Mouse (Mus musculus) liver, embryonic 13.5 days (tissue): Measurements from ENCODE around the gene Aph1a. TPM values are rescaled to one million over a fixed set of nuclear protein-coding genes. Genes with fewer than 3 reads are reported as not detected.
A peak's percentile ranks its signal among the peaks of the same experiment; 100 is the strongest.
"Not testable (repeated sequence)": the region's sequence is repeated elsewhere in the genome, so short reads cannot be mapped to it uniquely, and the experiment has no call there.

Source experiments
- ATAC-seq: fragments of 200-750 bp; cut with Nextera tagmentation; 2 replicates; pipeline ENCODE4 v1.8.0; 2017; ENCODE audit warnings: low read depth, mild to moderate bottlenecking, moderate number of reproducible peaks, moderate library complexity
- DNase-seq: peaks from one replicate; pipeline ENCODE4 v3.0.0; 2022
- H3K27ac ChIP-seq: fragments of 300-500 bp; sonication (generic); 2 replicates; pipeline ENCODE4 v1.5.1; 2015; ENCODE audit warnings: moderate library complexity, mild to moderate bottlenecking, inconsistent platforms
- H3K27me3 ChIP-seq: fragments of 300-500 bp; sonication (generic); 2 replicates; pipeline ENCODE4 v1.6.1; 2015; ENCODE audit warnings: mild to moderate bottlenecking, inconsistent platforms
- H3K36me3 ChIP-seq: fragments of 300-500 bp; sonication (generic); 2 replicates; pipeline ENCODE4 v1.6.1; 2015; ENCODE audit warnings: mild to moderate bottlenecking, inconsistent platforms
- H3K4me1 ChIP-seq: fragments of 300-500 bp; sonication (generic); replicated peaks from 2 replicates; pipeline ENCODE4 v1.6.1; 2015; ENCODE audit warnings: inconsistent platforms
- H3K4me2 ChIP-seq: fragments of 300-500 bp; sonication (generic); 2 replicates; pipeline ENCODE4 v1.6.1; 2015; ENCODE audit warnings: inconsistent platforms, mild to moderate bottlenecking, moderate library complexity
- H3K4me3 ChIP-seq: fragments of 300-500 bp; sonication (generic); replicated peaks from 2 replicates; pipeline ENCODE4 v1.5.1; 2015; ENCODE audit warnings: mild to moderate bottlenecking, inconsistent platforms
- H3K9ac ChIP-seq: fragments of 300-500 bp; sonication (generic); 2 replicates; pipeline ENCODE4 v1.6.1; 2015; ENCODE audit warnings: mild to moderate bottlenecking, inconsistent platforms
- H3K9me3 ChIP-seq: fragments of 300-500 bp; sonication (generic); replicated peaks from 2 replicates; pipeline ENCODE4 v1.6.1; 2016; ENCODE audit warnings: inconsistent platforms
- WGBS: fragments of 180-500 bp; shearing (Covaris S2); methylation state at CpG from one replicate; pipeline ENCODE4 v1.1.7; 2015; ENCODE audit not compliant: insufficient replicate concordance; 5-methylcytosine and 5-hydroxymethylcytosine counted together
- polyA plus RNA-seq: library from polyadenylated mRNA; unstranded; fragments of >200 nt; fragmentation: Nextera tagmentation; extraction: Ambion mirVana; gene quantifications from 2 replicates; pipeline ENCODE4 v1.2.1, GENCODE M21; 2015

Aph1a gene
- polyA plus RNA-seq, 1 experiment from 2014 or later, result 17.1 TPM

DNA sequence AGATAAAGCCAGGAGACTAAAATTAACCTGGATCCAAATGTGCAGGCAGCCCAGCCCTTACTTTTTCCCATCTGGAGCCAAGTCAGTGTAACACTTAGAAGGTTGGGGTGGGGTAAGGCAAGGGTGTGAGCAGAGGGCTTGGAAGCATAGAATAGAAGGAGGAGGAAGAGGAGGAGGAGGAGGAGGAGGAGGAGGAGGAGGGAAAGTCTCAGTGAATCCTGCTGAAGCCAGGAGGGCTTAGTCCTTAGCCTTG, 8.5 kb downstream of the Aph1a start:
- Histone ChIP-seq H3K27ac (peak overlapping the region; percentile 8; the same call in 1 of the 2 replicates), H3K4me3 (no peak overlapping the region)
- DNase-seq, result no peak

DNA sequence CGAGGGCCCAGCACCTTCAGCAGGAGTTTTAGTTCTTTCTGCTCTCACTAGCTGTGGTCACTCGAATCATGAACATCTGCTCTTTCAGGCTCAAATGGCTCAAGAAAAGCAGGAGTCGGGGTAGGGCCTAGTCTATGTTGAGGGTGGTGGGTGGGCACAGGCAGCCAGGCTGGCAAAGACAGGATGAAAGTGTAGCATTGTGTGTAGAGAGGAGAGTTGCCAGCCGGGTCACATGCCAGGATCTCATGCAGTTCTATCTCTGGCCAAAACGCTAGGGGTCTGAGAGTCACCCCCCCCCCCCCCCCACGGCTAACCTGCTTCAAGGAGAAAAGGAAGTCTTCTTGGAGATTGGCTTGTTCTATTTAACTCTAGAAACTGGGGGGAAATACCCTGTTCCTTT, 8.9 kb downstream of the Aph1a start:
- Histone ChIP-seq H3K4me3 (no peak overlapping the region), H3K9me3 (no peaks in the 10 kb centered on the region), H3K27ac (peak overlapping the region; percentile 70; the same call in 1 of the 2 replicates), H3K36me3 (0 out of 2 replicates have a peak, but pooled peaks cover 2% of the 10 kb centered on the region), H3K4me1 (peaks cover 41% of the 10 kb centered on the region), H3K4me2 (no peak overlapping the region), H3K9ac (no peak overlapping the region), H3K27me3 (peaks cover 72% of the 10 kb centered on the region)
- ATAC-seq, result no peak
- DNase-seq, result no peak
- 30% methylated on average over 6 of the region's 6 CpGs for WGBS

More for the DNA sequence above, 8.5 kb downstream of the Aph1a start:
- Histone ChIP-seq H3K9me3 (no peaks in the 10 kb centered on the region), H3K4me2 (no peak overlapping the region), H3K27me3 (peaks cover 68% of the 10 kb centered on the region), H3K36me3 (0 out of 2 replicates have a peak, but pooled peaks cover 2% of the 10 kb centered on the region), H3K4me1 (peaks cover 41% of the 10 kb centered on the region), H3K9ac (no peak overlapping the region)
- ATAC-seq, result no peak

DNA sequence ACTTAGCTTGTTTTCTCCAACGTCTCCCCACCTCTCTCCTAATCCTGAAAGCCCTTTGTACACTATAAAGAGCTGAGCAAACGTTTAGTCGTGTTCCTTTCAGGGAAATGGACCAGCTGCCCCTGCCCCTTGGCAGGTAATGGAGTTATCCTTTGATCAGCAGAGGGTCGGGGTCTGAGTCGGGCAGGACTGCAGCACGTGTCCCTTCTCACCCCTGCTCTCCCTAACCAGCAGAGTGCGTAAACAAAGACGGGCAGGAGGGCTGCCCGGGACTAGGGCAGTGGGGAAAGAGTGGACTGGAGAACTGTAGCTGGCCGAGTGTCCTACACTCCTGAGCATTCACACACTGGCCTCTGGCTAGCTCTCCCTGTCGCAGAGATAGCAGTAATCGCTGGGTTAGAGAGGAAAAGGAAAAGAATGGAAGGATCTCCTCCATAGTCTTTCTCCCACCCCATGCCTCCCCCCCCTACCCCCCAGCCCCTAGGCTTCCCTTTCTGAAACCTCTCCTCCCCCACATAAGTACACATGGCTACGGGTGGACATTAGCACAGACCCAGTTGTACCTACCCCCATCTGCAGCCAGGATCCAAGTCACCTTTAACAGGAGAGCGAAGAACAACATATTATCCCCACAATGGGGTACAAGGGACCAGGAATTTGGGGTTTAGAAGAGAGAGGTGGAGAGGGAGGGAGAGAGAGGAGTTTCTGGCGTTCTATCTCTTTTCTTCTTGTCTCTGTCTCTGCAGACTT, 10.2 kb downstream of the Aph1a start:
- H3K9ac ChIP-seq, result peak overlapping the region; percentile 52; the same call in 1 of the 2 replicates
- WGBS, result 11% methylated on average over 15 of the region's 15 CpGs
- no peaks in the 10 kb centered on the region for H3K9me3 ChIP-seq
- H3K4me2 ChIP-seq, result peak overlapping the region; percentile 64
- ATAC-seq, result peak; percentile 70
- peaks cover 83% of the 10 kb centered on the region for H3K27me3 ChIP-seq
- peaks cover 40% of the 10 kb centered on the region for H3K4me1 ChIP-seq
- DNase-seq, result no peak
- peak overlapping the region; percentile 70 for H3K27ac ChIP-seq
- peak overlapping the region; percentile 41 for H3K4me3 ChIP-seq
- H3K36me3 ChIP-seq, result 0 out of 2 replicates have a peak, but pooled peaks cover under 1% of the 10 kb centered on the region

DNA sequence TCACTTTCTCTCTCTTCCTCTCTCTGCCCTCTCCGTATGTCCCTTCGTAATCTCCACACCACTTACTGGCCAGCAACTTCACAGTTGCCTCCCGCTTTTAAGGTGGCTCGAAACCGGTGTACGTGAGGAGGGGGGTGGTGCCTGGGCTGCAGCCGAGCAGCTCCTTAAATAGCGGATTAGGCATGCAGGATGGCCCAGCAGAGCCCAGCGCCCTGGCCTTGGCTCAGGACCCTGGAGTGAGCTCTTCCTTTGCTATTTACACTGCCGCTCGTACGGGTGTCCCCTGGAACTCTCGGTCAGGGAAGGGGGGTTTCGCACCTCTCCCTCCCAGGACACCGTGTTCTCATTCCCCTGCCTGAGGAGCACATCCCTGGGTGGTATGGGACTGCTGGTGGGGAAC, 10.8 kb downstream of the Aph1a start, which contains the start of gene Car14:
Gene Car14 (minus strand): TSS at position 124 of the 400 bp plus-strand sequence.
- H3K9ac ChIP-seq, result peak within 1 kb of the TSS; percentile 52; the same call in 1 of the 2 replicates
- H3K4me3 ChIP-seq, result peak within 1 kb of the TSS; percentile 41
- peak within 1 kb of the TSS; percentile 64 for H3K4me2 ChIP-seq
- H3K4me1 ChIP-seq, result peaks cover 38% of the 10 kb centered on the region
- peaks cover 89% of the 10 kb centered on the region for H3K27me3 ChIP-seq
- no peaks in the 10 kb centered on the region for H3K9me3 ChIP-seq
- H3K27ac ChIP-seq, result peak within 1 kb of the TSS; percentile 70
- H3K36me3 ChIP-seq, result no peaks in the 10 kb centered on the region
- ATAC-seq, result no peak; the same call in 1 of the 2 replicates
- 2% methylated on average over 15 of the region's 15 CpGs for WGBS
- DNase-seq, result no peak

DNA sequence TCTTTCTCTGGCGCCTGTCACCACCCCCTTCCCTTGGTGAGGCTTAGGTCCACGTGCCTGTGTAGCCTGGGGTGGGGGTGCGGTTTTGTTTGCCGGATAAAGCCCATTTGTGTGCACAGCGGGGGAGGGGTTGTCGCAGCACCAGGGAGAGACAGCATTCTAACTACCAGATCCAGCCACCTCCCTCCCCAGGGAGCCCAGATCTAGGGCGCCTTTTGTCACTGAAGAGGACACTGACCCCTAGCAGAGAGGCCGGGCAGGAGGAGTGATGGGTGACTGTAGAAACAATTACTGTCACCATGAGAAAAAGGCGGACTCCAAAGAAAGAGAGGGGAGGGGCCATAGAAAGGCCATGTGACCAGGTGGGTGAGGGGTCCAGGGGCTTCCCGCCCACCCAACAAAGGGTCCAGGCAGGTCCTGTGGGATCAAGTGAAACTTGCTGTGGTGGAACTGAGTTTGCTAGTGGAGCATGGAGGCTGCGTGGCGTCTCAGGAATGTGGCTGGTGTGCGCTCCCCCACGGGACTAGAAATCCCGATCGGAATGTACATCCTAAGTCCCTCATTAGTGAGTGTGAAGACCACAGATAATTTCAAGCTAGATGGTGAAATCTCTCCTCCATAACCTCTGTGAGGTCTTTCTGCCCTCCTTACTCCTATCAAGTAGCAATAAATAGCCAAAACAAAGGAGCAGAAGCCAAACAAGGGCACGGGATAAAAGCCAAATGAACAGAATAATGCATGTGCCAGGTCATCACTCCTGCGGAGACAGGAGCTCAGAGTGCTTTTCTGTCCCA, 11.6 kb downstream of the Aph1a start:
- H3K4me3 ChIP-seq, result peak overlapping the region; percentile 41
- DNase-seq (no peak), ATAC-seq (peak; percentile 37; the same call in 1 of the 2 replicates)
- peaks cover 88% of the 10 kb centered on the region for H3K27me3 ChIP-seq
- peak overlapping the region; percentile 70 for H3K27ac ChIP-seq
- WGBS, result 1% methylated on average over 18 of the region's 18 CpGs
- H3K36me3 ChIP-seq, result no peaks in the 10 kb centered on the region
- no peaks in the 10 kb centered on the region for H3K9me3 ChIP-seq
- H3K9ac ChIP-seq, result peak overlapping the region; percentile 29; the same call in 1 of the 2 replicates
- H3K4me2 ChIP-seq, result peak overlapping the region; percentile 64
- peaks cover 38% of the 10 kb centered on the region for H3K4me1 ChIP-seq

DNA sequence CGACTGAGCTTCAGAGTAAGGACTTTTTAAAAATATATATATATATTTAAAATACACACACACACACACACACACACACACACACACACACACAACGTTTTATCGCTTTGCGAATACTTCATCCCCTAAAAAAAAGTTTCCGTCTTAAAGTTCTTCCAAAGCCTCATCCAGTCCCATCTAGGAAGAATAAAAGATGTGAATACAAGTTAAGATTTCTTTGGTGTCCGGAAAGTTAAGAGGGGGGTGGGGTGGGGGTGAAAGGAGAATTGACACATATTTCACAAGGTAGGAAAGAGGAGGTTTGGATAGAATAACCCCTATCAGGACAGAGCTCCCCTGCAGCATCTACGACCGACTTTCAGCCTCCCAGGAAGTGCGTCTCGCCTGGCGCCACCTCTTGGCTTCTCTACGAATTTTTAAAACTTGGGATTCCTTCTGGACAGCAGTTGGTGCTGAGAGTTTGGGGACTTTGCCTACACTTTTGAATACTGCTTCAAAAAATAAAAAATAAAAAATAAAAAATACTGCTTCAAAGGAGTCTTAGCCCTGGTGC, 12.2 kb downstream of the Aph1a start:
- Histone ChIP-seq H3K27me3 (peaks cover 85% of the 10 kb centered on the region), H3K27ac (no peak overlapping the region), H3K9ac (no peak overlapping the region), H3K36me3 (no peaks in the 10 kb centered on the region), H3K9me3 (no peaks in the 10 kb centered on the region), H3K4me1 (peaks cover 38% of the 10 kb centered on the region), H3K4me2 (peak overlapping the region; percentile 64), H3K4me3 (peak overlapping the region; percentile 47)
- no peak for DNase-seq
- WGBS, result under 1% methylated on average over 12 of the region's 12 CpGs
- no peak for ATAC-seq

DNA sequence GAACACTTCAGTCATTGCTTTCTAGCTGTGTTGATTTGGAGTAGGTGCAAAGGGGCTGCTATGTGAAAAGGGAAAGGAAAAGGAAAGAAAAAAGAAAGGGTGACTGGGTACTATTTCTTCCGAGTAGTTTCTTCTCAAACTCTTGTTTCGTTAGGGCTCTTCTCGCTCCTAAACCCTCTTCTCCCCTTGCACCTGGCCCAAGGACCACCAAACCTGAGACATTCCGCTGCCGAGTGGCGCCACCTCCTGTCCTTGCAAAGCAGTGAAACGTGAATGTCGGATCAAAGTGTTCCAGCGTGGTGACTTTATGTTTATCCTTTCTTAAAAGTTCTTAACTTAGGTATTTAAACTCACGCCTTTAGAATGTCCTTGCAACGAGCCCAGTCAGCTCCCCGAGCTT, 13.1 kb downstream of the Aph1a start:
- peak overlapping the region; percentile 18; the same call in 1 of the 2 replicates for H3K9ac ChIP-seq
- 0% methylated on average over 12 of the region's 12 CpGs for WGBS
- peak overlapping the region; percentile 47 for H3K4me3 ChIP-seq
- H3K4me1 ChIP-seq, result peaks cover 30% of the 10 kb centered on the region
- ATAC-seq (no peak), DNase-seq (no peak)
- H3K4me2 ChIP-seq, result peak overlapping the region; percentile 64
- H3K9me3 ChIP-seq, result no peaks in the 10 kb centered on the region
- no peaks in the 10 kb centered on the region for H3K36me3 ChIP-seq
- H3K27me3 ChIP-seq, result peaks cover 77% of the 10 kb centered on the region
- H3K27ac ChIP-seq, result no peak overlapping the region

DNA sequence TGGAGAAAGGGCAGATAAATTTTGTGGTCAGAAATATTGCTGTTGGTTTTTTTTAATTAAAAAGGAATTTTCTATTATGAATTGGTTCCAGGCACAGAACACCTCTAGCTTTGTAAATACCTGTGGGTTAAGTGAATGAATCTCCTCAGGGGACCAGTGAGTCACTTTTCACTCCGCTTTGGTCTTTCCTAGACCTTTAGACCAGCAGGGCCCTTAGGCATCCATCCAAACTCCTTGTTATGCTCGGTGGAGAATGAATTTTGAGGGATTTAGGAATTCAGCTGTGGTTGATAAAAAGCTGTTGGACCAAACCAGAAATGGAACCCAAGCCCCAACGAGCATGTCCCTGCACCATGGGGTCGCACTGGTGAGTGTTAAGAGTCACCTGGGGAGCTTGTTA, 13.8 kb downstream of the Aph1a start:
- WGBS, result 36% methylated on average over 4 of the region's 4 CpGs
- Histone ChIP-seq H3K9me3 (no peaks in the 10 kb centered on the region), H3K27ac (no peak overlapping the region), H3K36me3 (no peaks in the 10 kb centered on the region), H3K4me3 (no peak overlapping the region), H3K4me2 (no peak overlapping the region), H3K4me1 (peaks cover 28% of the 10 kb centered on the region), H3K27me3 (peaks cover 69% of the 10 kb centered on the region), H3K9ac (no peak overlapping the region)
- no peak for ATAC-seq
- no peak for DNase-seq

DNA sequence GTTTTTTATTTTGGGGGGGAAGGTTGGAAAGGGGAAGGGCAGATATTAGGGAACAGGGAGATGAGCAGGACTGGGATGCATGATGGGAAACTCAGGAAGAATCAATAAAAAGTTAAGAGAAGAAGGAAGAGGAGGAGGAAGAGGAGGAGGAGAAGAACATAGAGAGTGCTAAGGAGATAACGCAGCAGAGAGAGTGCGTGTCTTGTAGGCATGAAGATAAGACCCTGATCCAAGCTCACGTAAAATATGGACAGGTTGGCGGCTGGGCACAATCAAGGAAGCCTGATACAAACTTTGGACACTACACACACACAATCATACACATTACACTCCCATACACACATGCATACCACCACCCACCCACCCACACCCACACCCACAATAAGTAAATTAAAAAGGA, 20.9 kb downstream of the Aph1a start:
- Histone ChIP-seq H3K27ac (no peak overlapping the region), H3K36me3 (no peaks in the 10 kb centered on the region), H3K9ac (no peak overlapping the region), H3K27me3 (peaks cover under 1% of the 10 kb centered on the region; the same call in 1 of the 2 replicates), H3K4me1 (peaks cover 5% of the 10 kb centered on the region; the same call in 1 of the 2 replicates), H3K4me2 (no peak overlapping the region), H3K4me3 (no peak overlapping the region), H3K9me3 (no peaks in the 10 kb centered on the region)
- WGBS, result 12% methylated on average over 4 of the region's 4 CpGs
- DNase-seq (no peak), ATAC-seq (no peak)

DNA sequence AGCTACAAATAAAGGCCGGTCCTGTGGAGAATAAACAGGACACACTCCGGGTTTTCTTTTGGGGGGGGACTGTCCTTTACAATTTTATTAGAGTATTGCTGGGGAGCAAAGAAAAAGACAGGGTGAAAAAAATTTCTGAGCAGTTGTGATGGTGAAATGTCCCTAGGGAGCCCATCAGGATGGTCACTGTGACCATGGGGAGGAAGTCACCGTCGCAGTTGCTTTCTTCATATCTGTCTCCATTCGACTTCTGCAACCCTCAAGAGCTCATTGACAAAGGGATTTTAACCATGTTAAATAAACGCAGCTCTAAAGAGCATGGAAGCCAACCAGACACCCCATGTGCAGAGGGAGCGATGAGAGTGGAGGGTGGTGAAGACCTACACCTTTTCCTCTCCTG, 23.0 kb downstream of the Aph1a start:
- Histone ChIP-seq H3K4me3 (no peak overlapping the region), H3K4me2 (no peak overlapping the region), H3K4me1 (peaks cover 5% of the 10 kb centered on the region; the same call in 1 of the 2 replicates), H3K9me3 (no peaks in the 10 kb centered on the region), H3K36me3 (no peaks in the 10 kb centered on the region), H3K9ac (no peak overlapping the region), H3K27ac (no peak overlapping the region), H3K27me3 (no peaks in the 10 kb centered on the region; the same call in 1 of the 2 replicates)
- WGBS, result 50% methylated on average over 7 of the region's 7 CpGs
- DNase-seq (no peak), ATAC-seq (no peak)

DNA sequence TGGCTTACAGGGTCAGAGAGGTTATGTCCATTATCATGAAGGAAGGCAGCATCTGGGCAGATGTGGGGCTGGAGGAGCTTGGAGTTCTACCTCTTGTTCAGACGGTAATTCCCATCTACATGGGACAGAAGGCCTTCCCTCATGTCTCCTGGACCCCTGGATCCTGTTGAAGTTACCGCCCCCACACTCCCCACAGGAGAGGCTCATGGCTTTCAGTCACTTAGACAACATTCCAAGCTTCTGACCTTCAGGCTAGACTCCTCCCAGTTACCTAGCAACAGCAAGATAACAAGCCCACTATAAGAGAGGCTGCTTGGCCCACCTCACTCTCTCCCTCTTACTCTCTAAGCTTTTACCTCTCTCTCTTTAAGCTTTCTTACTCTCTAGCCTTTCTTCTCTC, 26.8 kb downstream of the Aph1a start:
- H3K27ac ChIP-seq, result not testable (repeated sequence)

More for the DNA sequence above, 26.8 kb downstream of the Aph1a start:
- not testable (repeated sequence) for DNase-seq, H3K4me2 ChIP-seq, H3K4me3 ChIP-seq, H3K36me3 ChIP-seq, H3K9me3 ChIP-seq, H3K27me3 ChIP-seq, H3K9ac ChIP-seq, H3K4me1 ChIP-seq, ATAC-seq
- WGBS, result 72% methylated on average over 2 of the region's 2 CpGs
